Mouse (Mus musculus) effector memory CD4-positive, alpha-beta T cell, adult 7 months (primary cell): Measurements from ENCODE around the gene Zfp157. TPM values are rescaled to one million over a fixed set of nuclear protein-coding genes. Genes with fewer than 3 reads are reported as not detected.

ENCODE experiments used
- polyA plus RNA-seq: library from polyadenylated mRNA; unstranded; fragments of 100-300 nt; shearing (Covaris generic); gene quantifications from one replicate; pipeline ENCODE4 v1.2.1, GENCODE M21; 2017

The Zfp157 gene
- polyA plus RNA-seq = 8.0 TPM

DNA sequence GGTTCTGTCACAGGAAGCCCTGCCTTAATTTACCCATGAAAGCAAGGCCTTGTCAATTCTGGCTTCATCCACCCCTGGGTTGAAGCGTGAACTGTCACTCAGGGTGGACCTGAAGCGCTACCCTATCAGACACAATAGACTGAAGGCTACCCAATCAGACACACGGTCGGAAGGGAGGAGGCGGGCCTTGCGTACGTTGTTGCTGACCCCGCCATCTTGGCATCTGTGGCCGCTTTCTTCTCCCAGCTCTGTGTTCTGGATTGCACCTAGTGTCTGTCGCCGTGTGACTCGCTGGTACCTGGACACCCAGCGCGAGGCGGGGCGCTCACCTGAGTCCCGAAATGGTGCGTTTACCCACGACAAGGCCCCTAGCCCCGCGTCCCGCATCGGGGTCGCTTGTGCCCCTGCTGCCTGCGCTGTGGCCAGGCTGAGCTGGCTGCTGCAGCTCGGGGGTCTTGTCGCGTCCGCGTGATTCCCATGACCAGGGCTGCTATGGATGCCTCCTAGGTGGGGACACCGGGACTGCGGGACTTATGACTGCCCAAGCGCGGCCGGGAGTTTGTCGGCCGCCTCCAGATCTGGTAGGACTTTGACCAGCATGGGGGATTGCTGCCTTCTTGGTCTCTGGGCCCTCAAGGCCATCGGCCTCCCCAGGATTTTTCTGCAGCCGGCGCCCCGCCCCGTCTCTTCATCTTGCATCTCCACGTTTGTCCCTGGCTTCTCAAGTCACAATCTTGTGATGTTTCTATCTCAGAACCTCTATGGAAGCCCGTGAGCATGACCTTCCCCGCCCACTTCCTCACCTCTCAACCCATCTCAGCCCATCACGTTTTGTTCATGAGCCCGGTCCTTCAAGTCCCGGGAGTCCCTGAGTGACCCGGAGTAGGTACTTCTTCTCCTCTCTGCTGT, at the start of gene Zfp157:
Gene Zfp157, plus strand, starts transcription at position 183 of the 909 bp plus-strand sequence.

Other genes with a start within 250 kb of the Zfp157 start
- not detected for gene Mblac1, start 247.2 kb upstream of the Zfp157 start, polyA plus RNA-seq
- 0.55 TPM for gene Nxpe5, start 215.6 kb upstream of the Zfp157 start, polyA plus RNA-seq
- gene Lamtor4, start 186.0 kb upstream of the Zfp157 start, polyA plus RNA-seq = 35.9 TPM
- gene BC037034, start 177.4 kb upstream of the Zfp157 start, polyA plus RNA-seq = 19.9 TPM
- not detected for gene Gal3st4, start 168.6 kb upstream of the Zfp157 start, polyA plus RNA-seq
- gene Gm43720, start 161.5 kb upstream of the Zfp157 start, polyA plus RNA-seq = 0.18 TPM
- gene Gpc2, start 161.5 kb upstream of the Zfp157 start, polyA plus RNA-seq = 0.67 TPM
- 1.1 TPM for gene Stag3, start 161.2 kb upstream of the Zfp157 start, polyA plus RNA-seq
- gene Pvrig, start 99.5 kb upstream of the Zfp157 start, polyA plus RNA-seq = 5.2 TPM
- not detected for gene 1700123K08Rik, start 123.2 kb downstream of the Zfp157 start, polyA plus RNA-seq
- gene Zfp68, start 178.3 kb downstream of the Zfp157 start, polyA plus RNA-seq = 78.1 TPM
- gene A430033K04Rik, start 181.4 kb downstream of the Zfp157 start, polyA plus RNA-seq = 1.4 TPM